Mouse (Mus musculus): ENCODE results near the gene Zkscan14.
A peak's percentile ranks its signal among the peaks of the same experiment; 100 is the strongest.

Gene Zkscan14

GRCm38 (mm10) chr5:145200387-145200786, 1.3 kb downstream of the Zkscan14 start:
- no peak for DNase-seq

DNA sequence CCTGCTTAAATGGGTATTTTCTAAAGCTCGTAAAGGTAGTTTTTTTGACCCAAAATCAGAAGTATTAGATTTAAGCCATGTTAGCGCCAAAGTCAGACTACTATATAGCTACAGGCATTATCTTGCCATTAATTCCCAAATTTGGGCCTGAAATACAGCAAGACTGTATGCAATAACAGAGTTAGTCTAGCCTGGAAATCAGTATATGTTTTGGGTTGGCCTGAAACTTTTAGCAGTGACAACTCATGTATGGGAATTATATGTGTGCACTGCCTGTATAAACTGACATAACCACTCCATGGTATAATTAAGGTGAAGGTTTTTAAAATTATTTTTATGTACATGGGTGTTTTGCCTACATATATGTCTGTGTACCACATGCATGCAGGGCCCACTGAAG, 9.7 kb downstream of the Zkscan14 start, which contains the start of gene Atp5j2:
Atp5j2 (minus strand) TSS at position 101 of the 400 bp plus-strand sequence.
- DNase-seq = no peak

- DNase-seq = peak; percentile 95 to 97
Measured at GRCm38 (mm10) chr5:145190875-145191798, 10.5 kb downstream of the Zkscan14 start.

- no peak for DNase-seq
Measured at GRCm38 (mm10) chr5:145190373-145190772, 11.3 kb downstream of the Zkscan14 start.

DNA sequence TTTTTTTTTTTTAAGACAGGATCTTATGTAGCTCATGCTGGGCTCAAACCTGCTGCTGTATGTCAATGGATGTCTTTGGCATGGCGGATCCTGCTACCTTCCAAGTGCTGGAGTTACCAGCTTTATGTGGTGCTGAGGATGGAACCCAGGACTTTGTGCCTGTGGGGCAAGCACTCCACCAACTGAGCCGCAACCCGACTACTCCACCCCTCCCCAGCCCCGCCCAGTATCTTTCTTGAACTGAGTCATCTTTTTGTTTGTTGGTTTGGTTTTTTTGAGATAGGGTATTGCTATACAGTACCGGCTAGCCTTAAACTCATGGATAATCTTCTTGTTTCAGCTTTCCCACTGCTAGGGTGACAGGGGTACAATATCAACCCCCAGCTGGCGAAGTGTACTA, 12.3 kb downstream of the Zkscan14 start:
- DNase-seq = no peak

DNA sequence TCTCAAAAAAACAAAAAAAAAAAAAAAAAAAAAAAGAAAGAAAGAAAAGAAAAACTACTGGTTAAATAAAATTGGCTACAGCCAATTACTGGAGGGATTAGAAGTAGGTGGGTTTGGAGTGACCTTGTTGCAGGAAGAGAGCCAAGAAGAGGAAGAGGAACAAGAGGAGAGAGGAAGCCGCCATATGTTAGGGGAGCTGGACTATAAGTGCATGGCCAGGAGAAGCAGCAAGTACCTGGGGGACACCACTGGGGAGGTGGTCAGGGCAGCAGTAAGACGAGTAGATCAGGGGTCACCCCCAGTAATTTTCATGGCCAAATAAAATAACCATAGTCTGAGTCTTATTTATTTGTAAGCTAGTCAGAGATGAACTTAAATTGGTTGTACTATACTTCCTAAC, 16.4 kb downstream of the Zkscan14 start:
- DNase-seq = no peak

- DNase-seq = no peak
Measured at GRCm38 (mm10) chr5:145178461-145178980, 23.1 kb downstream of the Zkscan14 start.

DNA sequence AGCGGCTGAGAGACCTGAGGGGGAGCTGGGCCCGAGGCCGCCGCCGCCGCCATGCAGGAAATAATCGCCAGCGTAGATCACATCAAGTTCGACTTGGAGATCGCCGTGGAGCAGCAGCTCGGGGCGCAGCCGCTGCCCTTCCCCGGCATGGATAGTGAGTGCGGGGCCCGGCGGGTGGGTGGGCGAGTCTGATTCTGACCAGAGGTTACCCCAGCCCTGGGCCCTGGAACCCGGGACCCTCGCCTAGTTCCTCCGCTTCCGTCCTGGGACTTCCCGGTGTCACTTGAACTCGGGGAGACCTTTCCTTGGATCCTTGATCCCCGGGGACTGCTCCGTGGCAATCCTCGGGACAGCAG, 34.4 kb downstream of the Zkscan14 start:
- DNase-seq = no peak

- DNase-seq = peak; percentile 95 to 99
Measured at GRCm38 (mm10) chr5:145166536-145167305, 34.9 kb downstream of the Zkscan14 start, which contains the start of the genes Ptcd1 and Cpsf4. Gene Ptcd1 (minus strand): TSS chr5:145167108. Gene Cpsf4 (plus strand): TSS chr5:145167213.

- DNase-seq = no peak
Measured at GRCm38 (mm10) chr5:145165184-145165583, 36.5 kb downstream of the Zkscan14 start.

GRCm38 (mm10) chr5:145164710-145165109, 37.0 kb downstream of the Zkscan14 start:
- no peak for DNase-seq

DNA sequence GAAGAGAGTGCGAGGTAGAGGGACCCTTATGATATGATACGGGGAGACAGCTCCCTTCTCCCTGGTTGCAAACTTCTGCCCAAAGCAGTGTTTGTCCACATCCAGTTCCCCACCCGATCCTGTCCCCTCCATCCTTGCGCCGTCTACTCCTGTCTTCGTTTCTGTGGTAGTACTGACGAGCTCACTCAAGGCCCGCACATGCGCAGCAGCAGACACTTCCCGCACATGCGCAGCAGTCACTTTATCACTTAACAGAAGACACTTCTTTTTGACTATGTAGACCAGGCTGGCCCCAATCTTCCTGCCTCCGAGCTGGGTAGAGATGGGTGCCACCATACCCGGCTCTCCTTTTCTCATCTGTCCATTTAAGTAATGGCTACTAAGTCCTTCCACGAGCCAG, 40.3 kb downstream of the Zkscan14 start:
- no peak for DNase-seq

DNA sequence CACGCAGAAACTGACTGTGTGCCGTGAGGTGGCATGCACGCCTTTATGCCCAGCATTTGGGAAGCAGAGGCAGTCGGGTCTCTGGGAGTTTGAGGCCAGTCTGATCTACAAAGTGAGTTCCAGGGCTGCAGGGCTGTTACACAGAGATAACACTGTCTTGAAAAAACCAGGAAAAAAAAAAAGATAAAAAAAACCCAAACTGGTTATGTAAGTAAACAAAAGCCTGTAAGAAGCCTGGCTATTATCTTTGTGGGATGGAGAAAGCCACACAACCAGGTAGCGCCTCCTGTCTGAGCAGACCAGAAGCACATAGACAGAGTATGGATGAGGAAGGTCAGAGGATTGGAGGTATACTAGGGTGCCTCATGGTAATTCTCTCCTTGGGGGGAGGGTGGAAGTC, 49.0 kb downstream of the Zkscan14 start:
- no peak for DNase-seq

GRCm38 (mm10) chr5:145149294-145149693, 52.4 kb downstream of the Zkscan14 start:
- no peak for DNase-seq

GRCm38 (mm10) chr5:145147748-145148147, 53.9 kb downstream of the Zkscan14 start:
- no peak for DNase-seq

Data from cerebellum, postnatal 10 days (tissue).